Mouse (Mus musculus) brown adipose tissue, adult 24 weeks (tissue): Measurements from ENCODE around the gene Stk11ip. TPM values are rescaled to one million over a fixed set of nuclear protein-coding genes. Genes with fewer than 3 reads are reported as not detected.

Experiments used
- H3K27ac ChIP-seq: fragments of 200-500 bp; replicated peaks from 2 replicates; pipeline ENCODE4 v1.5.1; 2012; ENCODE audit warnings: low read depth, mild to moderate bottlenecking, low read length
- H3K4me1 ChIP-seq: fragments of 200-500 bp; 2 replicates; pipeline ENCODE4 v1.6.1; 2012; ENCODE audit warnings: low read length, mixed read lengths; ENCODE audit not compliant: control insufficient read depth, insufficient read depth, insufficient read length
- H3K4me3 ChIP-seq: fragments of 200-500 bp; 2 replicates; pipeline ENCODE4 v1.5.1; 2012; ENCODE audit warnings: low read depth, mild to moderate bottlenecking, low read length, moderate library complexity; ENCODE audit not compliant: insufficient read depth
- polyA plus RNA-seq: library from polyadenylated mRNA; stranded (reverse); fragments of >200 nt; gene quantifications from 2 replicates; pipeline ENCODE4 v1.2.4, GENCODE M21; 2012; ENCODE audit not compliant: missing spikeins, insufficient read depth, insufficient read length

The Stk11ip gene
- polyA plus RNA-seq, 1 experiment, result 5.2 TPM

DNA sequence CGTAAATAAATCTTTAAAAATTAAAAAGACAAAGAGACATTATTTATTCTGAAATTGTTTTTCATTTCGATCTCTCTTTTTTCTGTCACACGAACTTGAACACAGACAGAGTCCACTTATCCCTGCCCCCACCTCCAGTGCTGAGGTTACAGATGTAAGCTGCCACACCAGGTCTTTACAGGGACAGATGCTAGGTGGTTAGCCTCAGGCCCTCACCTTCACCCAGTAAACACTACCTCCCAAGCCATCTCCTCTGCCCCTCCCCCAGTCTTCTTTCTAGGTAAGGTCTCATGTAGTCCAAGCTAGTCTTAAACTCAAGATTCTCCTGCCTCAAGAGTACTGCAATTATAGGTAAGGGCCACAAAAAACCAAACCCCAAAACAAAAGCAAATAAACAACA, 8.8 kb upstream of the Stk11ip start:
- Histone ChIP-seq H3K4me1 (no peaks in the 10 kb centered on the region), H3K27ac (no peak overlapping the region), H3K4me3 (no peak overlapping the region)

- Histone ChIP-seq H3K4me3 (no peak overlapping the region), H3K27ac (no peak overlapping the region)
Measured at GRCm38 (mm10) chr1:75516703-75517380, 4.5 kb upstream of the Stk11ip start.

DNA sequence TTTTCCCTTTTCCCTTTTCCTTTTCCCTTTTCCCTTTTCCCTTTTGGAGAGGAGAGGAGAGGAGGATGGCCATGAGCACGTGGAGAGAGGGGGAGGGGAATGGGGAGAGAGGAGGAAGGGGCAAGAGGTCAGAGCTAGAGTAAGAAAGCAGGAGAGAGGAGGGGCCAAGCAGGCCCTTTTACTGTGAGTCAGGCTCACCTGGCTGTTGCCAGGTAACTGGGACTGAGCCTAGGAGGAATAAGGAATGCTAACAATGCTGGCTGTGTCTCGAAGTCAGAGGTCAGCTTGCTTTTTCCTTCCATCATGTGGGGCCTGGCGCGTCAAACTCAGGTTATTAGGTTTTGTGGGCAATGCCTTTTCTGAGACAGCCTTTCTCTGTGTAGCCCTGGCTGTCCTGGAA, 3.3 kb upstream of the Stk11ip start:
- Histone ChIP-seq H3K27ac (no peak overlapping the region), H3K4me3 (no peak overlapping the region), H3K4me1 (no peaks in the 10 kb centered on the region)

More at GRCm38 (mm10) chr1:75516703-75517380, 4.5 kb upstream of the Stk11ip start:
- no peaks in the 10 kb centered on the region for H3K4me1 ChIP-seq

- H3K27ac ChIP-seq, result no peak overlapping the region
- H3K4me1 ChIP-seq, result no peaks in the 10 kb centered on the region
- no peak overlapping the region for H3K4me3 ChIP-seq
Measured at GRCm38 (mm10) chr1:75518427-75518826, 2.9 kb upstream of the Stk11ip start.

DNA sequence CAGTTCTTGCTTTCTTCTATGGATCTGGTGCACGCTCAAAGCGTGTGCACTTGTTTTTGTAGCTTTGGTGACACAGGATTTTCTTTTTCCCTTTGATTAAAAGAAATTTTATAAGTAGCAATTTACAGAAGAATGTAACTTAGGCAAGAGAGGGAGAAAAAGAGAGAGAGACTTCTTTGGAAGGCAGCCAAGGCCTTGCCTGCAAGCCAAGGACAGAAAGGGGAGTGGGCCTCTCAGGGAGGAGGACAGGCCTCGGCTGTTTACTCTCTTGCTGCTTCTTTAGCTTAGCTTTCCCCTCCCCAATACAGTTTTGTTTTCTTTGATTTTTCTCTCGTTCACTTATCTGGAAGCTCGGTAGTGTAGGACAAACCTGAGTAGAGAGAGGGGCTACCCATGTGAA, 1.8 kb upstream of the Stk11ip start:
- Histone ChIP-seq H3K4me1 (no peaks in the 10 kb centered on the region), H3K27ac (no peak overlapping the region), H3K4me3 (no peak overlapping the region)

- no peak overlapping the region for H3K4me3 ChIP-seq
- H3K27ac ChIP-seq, result no peak overlapping the region
- no peaks in the 10 kb centered on the region for H3K4me1 ChIP-seq
Measured at GRCm38 (mm10) chr1:75524679-75525078, 3.4 kb downstream of the Stk11ip start.

DNA sequence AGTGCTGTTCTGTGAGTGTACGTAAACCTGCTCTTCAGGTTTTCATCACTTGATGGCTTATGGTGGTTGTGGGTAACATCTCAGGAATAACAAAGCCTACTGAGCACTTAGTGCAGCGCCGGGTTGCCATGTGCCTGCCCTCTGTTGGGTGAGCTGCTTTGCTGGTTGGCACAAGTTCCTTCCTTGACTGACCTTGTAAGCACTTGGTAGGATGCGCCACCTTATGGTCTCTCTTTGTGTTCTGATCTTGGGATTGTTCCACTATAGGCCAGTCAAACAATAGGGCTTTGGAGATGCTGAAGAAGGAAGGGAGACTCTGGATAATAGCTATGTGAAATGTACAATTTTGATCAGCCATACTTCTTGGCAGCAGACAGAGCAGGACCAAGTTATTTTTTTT, 9.2 kb downstream of the Stk11ip start:
- Histone ChIP-seq H3K4me1 (no peaks in the 10 kb centered on the region), H3K27ac (no peak overlapping the region), H3K4me3 (no peak overlapping the region)

GRCm38 (mm10) chr1:75532280-75533172, 11.2 kb downstream of the Stk11ip start:
- Histone ChIP-seq H3K4me3 (no peak overlapping the region), H3K4me1 (no peaks in the 10 kb centered on the region), H3K27ac (no peak overlapping the region)

GRCm38 (mm10) chr1:75533325-75534252, 12.3 kb downstream of the Stk11ip start:
- no peaks in the 10 kb centered on the region for H3K4me1 ChIP-seq
- no peak overlapping the region for H3K27ac ChIP-seq
- H3K4me3 ChIP-seq, result no peak overlapping the region

GRCm38 (mm10) chr1:75537587-75537986, 16.3 kb downstream of the Stk11ip start:
- H3K4me3 ChIP-seq, result no peak overlapping the region
- no peaks in the 10 kb centered on the region for H3K4me1 ChIP-seq
- H3K27ac ChIP-seq, result no peak overlapping the region

- no peaks in the 10 kb centered on the region for H3K4me1 ChIP-seq
- no peak overlapping the region for H3K4me3 ChIP-seq
- H3K27ac ChIP-seq, result no peak overlapping the region
Measured at GRCm38 (mm10) chr1:75538597-75539190, 17.4 kb downstream of the Stk11ip start.

GRCm38 (mm10) chr1:75541496-75541895, 20.2 kb downstream of the Stk11ip start:
- H3K4me3 ChIP-seq, result no peak overlapping the region
- H3K4me1 ChIP-seq, result no peaks in the 10 kb centered on the region
- no peak overlapping the region for H3K27ac ChIP-seq

GRCm38 (mm10) chr1:75544351-75544750, 23.0 kb downstream of the Stk11ip start:
- Histone ChIP-seq H3K4me3 (no peak overlapping the region), H3K4me1 (no peaks in the 10 kb centered on the region), H3K27ac (no peak overlapping the region)

DNA sequence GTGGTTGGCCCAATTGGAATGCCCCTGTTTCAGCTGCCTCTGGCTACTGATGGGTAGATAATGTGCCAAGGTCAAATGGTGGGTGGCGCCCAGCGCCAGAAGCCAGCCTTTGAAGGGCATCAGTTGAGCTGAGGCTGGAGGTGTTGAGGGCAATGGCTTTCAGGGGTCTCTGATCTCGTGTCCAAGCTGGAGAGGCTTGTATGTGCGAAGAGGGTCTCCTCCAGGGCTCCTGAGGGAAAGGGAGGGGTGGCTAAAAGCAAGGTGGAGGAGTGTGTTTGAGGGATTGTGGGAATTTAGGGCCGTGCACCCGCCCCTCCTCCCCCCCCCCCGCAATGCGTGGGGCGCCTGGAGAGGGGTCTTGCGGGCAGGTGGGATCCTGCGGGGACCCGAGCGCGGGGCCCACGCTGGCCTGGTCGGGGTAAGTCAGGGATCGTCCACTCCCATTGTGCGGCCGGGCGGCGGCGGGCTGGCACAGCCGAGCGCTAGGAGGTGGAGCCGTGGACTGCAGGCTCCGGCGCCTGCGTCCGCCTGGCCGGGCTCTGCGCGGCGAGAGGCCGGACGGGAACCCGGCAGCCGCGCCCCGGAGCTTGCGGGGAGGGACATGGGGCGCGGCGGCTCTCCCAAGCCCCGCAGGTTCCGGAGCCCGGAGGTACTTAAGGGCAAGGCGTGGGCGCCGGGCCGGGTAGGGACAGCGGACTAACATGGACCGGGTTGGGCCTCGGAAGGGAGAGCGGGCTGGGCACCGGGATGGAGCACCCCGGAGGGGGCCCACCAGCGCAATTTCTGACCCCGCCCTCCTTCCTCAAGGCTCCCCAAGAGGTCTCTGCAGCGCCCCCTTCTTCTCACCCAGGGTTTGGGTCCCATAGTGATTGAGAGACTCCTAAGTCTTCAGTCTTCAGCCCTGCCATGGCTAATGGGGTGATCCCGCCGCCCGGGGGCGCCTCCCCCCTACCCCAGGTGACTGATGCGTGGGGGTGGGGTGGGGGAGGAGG, 24.9 kb downstream of the Stk11ip start, which contains the start of gene Slc4a3:
Gene Slc4a3 (plus strand): TSS at position 302 of the 992 bp plus-strand sequence.
- Histone ChIP-seq H3K4me1 (no peaks in the 10 kb centered on the region), H3K27ac (no peak within 1 kb of the TSS)

More for the DNA sequence above, 24.9 kb downstream of the Stk11ip start, which contains the start of gene Slc4a3:
- peak within 1 kb of the TSS; percentile 93 for H3K4me3 ChIP-seq
